In the genomic region with DNA sequence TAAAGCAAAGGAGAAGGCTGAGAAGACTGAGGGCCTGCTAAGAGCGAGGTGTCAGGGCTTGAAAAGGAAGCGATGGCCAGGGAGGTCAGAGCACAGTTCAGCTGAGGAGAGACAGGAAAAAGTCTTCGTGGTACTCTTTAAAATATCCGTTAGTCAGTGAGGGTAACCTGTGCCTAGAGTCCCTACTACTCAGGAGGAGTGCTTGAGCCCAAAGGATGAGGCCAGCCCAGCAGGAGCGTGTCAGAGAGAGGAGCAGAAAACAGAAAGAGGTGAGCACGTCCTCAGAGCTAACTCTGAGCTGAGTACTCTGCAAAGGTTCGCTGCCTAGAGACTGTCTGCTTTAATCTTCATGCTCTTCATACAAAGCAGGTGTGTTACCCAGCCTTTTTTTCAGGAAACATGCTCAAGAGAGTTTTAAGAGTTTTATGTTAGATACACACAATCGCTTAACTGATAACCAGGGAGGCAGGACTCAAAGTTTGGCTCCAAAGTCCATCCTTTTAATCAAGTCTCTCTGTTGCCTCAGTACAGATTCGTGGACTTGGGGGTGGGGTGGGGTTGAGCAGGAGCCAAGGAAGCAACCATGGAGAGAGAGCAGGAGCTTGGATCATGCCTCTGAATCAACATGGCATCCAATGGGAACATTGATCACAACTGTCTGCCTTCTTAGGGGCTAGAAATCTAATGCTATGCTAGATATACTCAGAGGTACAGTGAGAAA, we compare ENCODE assay signal across 20 mouse cellular contexts.
DNase-seq lines count a peak whose midpoint lies in the region; ATAC-seq and TF ChIP-seq lines count a peak whose summit lies in the region.
"Had no signal": no experiment of that assay in that cellular context is flagged by ENCODE, and none has a peak within 500 bp of the region (broad histone marks: within the 10 kb centered on the region; RNA-seq: fewer than 3 reads in every experiment).

No protein-coding gene starts in this region.

- peak; percentile 56 for DNase-seq in heart, embryonic 10.5 days (ENCODE audit: low spot score)
- no peak for DNase-seq in heart, adult 9 months (ENCODE audit: low spot score in 2 of 2)
- peak; percentile 80 to 89 for DNase-seq in kidney, adult 8-10 months
- DNase-seq in large intestine, adult 2 months (ENCODE audit: low read depth, low spot score), result peak; percentile 78
- no peak for DNase-seq in adrenal gland, postnatal 25 days
- no peak for DNase-seq in hindbrain, postnatal 0 days (ENCODE audit: low spot score)
- DNase-seq: adrenal gland, adult 2 months; cerebellum, adult 11-12 months; cerebellum, postnatal 36 days; gastrocnemius, postnatal 36 days; layer of hippocampus, postnatal 36 days; lung, adult 18-20 months; thymus, postnatal 4 days had no signal

- peaks cover 63% of the 10 kb centered on the region for H3K36me3 ChIP-seq in heart, embryonic 10.5 days
- peaks cover 15% of the 10 kb centered on the region for H3K36me3 ChIP-seq in stomach, embryonic 15.5 days
- H3K36me3 ChIP-seq in hindbrain, postnatal 0 days (ENCODE audit: insufficient read depth, low read length), result 0 out of 2 replicates have a peak, but pooled peaks cover 7% of the 10 kb centered on the region

- H3K9ac ChIP-seq in stomach, embryonic 15.5 days, result no peak overlapping the region
- H3K9ac ChIP-seq in hindbrain, postnatal 0 days (replicated peaks; ENCODE audit: low read length), result no peak overlapping the region
- H3K9ac ChIP-seq: heart, embryonic 15.5 days had no signal

- H3K9me3 ChIP-seq in heart, embryonic 10.5 days, result no peaks in the 10 kb centered on the region
- no peaks in the 10 kb centered on the region for H3K9me3 ChIP-seq in stomach, embryonic 15.5 days
- H3K9me3 ChIP-seq in hindbrain, postnatal 0 days (ENCODE audit: low read length), result no peaks in the 10 kb centered on the region
- H3K9me3 ChIP-seq: embryonic facial prominence, embryonic 10.5 days; heart, embryonic 15.5 days had no signal

- ATAC-seq in stomach, embryonic 15.5 days (ENCODE audit: insufficient read depth, low FRiP score, low read depth), result peak; percentile 83
- no peak for ATAC-seq in CD4-positive, CD25-positive, alpha-beta regulatory T cell, adult 4 months
- no peak for ATAC-seq in hindbrain, postnatal 0 days
- ATAC-seq: forebrain, embryonic 14.5 days had no signal

- no peak for TF ChIP-seq CTCF in hindbrain, postnatal 0 days (IDR thresholded peaks at IDR 0.05; ENCODE audit: low read depth)

- no peak overlapping the region for H3K27ac ChIP-seq in heart, embryonic 10.5 days
- H3K27ac ChIP-seq in stomach, embryonic 15.5 days, result 0 out of 2 replicates have a peak overlapping the region, but pooled peaks have one; percentile 11
- H3K27ac ChIP-seq in hindbrain, postnatal 0 days, result no peak overlapping the region
- H3K27ac ChIP-seq: embryonic facial prominence, embryonic 10.5 days; heart, embryonic 15.5 days; kidney, postnatal 0 days had no signal

- 76% methylated on average over 9 of the region's 9 CpGs for WGBS in heart, embryonic 10.5 days
- 35% methylated on average over 9 of the region's 9 CpGs for WGBS in large intestine, adult 2 months
- WGBS in stomach, embryonic 15.5 days, result 66% methylated on average over 9 of the region's 9 CpGs
- 89% methylated on average over 9 of the region's 9 CpGs for WGBS in hindbrain, postnatal 0 days

- no peaks in the 10 kb centered on the region for H3K27me3 ChIP-seq in heart, embryonic 10.5 days (ENCODE audit: insufficient read depth, poor library complexity, severe bottlenecking)
- H3K27me3 ChIP-seq in stomach, embryonic 15.5 days (replicated peaks), result no peaks in the 10 kb centered on the region
- no peaks in the 10 kb centered on the region for H3K27me3 ChIP-seq in hindbrain, postnatal 0 days (ENCODE audit: insufficient read depth, low read length)
- H3K27me3 ChIP-seq: CH12.LX; heart, embryonic 15.5 days had no signal

- no peak overlapping the region for H3K4me2 ChIP-seq in stomach, embryonic 15.5 days
- H3K4me2 ChIP-seq in hindbrain, postnatal 0 days (ENCODE audit: low read depth, low read length), result no peak overlapping the region
- H3K4me2 ChIP-seq: heart, embryonic 15.5 days had no signal

- peaks cover 14% of the 10 kb centered on the region; the same call in 1 of the 2 replicates for H3K4me1 ChIP-seq in heart, embryonic 10.5 days
- H3K4me1 ChIP-seq in stomach, embryonic 15.5 days, result no peaks in the 10 kb centered on the region
- H3K4me1 ChIP-seq in hindbrain, postnatal 0 days (ENCODE audit: insufficient read depth, low read length), result no peaks in the 10 kb centered on the region
- H3K4me1 ChIP-seq: embryonic facial prominence, embryonic 10.5 days had no signal

- no peak overlapping the region for H3K4me3 ChIP-seq in heart, embryonic 10.5 days
- no peak overlapping the region for H3K4me3 ChIP-seq in stomach, embryonic 15.5 days (replicated peaks)
- H3K4me3 ChIP-seq in hindbrain, postnatal 0 days (ENCODE audit: low read length), result no peak overlapping the region
- H3K4me3 ChIP-seq: embryonic facial prominence, embryonic 10.5 days; heart, embryonic 15.5 days had no signal

Comparison
In these comparisons a context has a peak if more than half of its experiments do, and no peak if none do; other contexts are left out.
1. DNase-seq: peak in heart, embryonic 10.5 days (single experiment), kidney, adult 8-10 months (2 of 2) and large intestine, adult 2 months (single experiment); none in heart, adult 9 months (0 of 2), adrenal gland, postnatal 25 days (single experiment) and hindbrain, postnatal 0 days (single experiment).